Mouse (Mus musculus) liver, adult 2 months (tissue): ENCODE data around the gene Zfp618.

Source experiments
- CTCF ChIP-seq: fragments of 200-500 bp; IDR thresholded peaks from 2 replicates; pipeline ENCODE4 v1.5.1; 2011; ENCODE audit warnings: low read depth, low read length, control low read depth
- POLR2A ChIP-seq: fragments of 200-500 bp; IDR thresholded peaks from 2 replicates; pipeline ENCODE4 v1.6.1; 2011; ENCODE audit warnings: low read length, control low read depth; ENCODE audit not compliant: insufficient read depth; ENCODE audit errors: extremely low read depth

DNA sequence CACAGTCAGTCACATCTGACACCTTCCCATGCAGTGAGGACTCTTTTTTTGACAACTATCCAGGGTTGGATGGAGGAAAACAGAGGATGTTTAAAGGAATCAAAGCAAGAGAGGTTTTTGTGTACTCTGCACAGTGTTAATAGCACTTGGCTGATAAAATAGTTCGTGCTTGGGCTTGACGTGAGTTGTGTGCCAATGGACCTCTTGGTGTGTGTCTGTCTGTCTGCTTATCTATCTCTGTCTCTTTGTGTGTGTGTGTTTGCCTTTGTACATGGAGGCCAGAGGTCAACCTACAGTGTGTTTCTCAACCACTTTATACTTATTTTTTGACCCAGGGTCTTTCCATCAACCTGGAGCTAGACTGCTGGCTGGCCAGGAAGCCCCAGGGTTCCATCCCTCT is 27.8 kb downstream of the Zfp618 start:
- TF ChIP-seq POLR2A, result no peak
- TF ChIP-seq CTCF, result no peak
